Mouse (Mus musculus) fibroblast of lung, adult 2 months (primary cell): ENCODE data around the gene Usp22.
"Not testable (repeated sequence)": the region's sequence is repeated elsewhere in the genome, so short reads cannot be mapped to it uniquely, and the experiment has no call there.

ENCODE experiments used
- DNase-seq: peaks from one replicate; pipeline ENCODE4 v3.0.0-alpha.2; 2011; ENCODE audit warnings: low read depth

The Usp22 gene

DNA sequence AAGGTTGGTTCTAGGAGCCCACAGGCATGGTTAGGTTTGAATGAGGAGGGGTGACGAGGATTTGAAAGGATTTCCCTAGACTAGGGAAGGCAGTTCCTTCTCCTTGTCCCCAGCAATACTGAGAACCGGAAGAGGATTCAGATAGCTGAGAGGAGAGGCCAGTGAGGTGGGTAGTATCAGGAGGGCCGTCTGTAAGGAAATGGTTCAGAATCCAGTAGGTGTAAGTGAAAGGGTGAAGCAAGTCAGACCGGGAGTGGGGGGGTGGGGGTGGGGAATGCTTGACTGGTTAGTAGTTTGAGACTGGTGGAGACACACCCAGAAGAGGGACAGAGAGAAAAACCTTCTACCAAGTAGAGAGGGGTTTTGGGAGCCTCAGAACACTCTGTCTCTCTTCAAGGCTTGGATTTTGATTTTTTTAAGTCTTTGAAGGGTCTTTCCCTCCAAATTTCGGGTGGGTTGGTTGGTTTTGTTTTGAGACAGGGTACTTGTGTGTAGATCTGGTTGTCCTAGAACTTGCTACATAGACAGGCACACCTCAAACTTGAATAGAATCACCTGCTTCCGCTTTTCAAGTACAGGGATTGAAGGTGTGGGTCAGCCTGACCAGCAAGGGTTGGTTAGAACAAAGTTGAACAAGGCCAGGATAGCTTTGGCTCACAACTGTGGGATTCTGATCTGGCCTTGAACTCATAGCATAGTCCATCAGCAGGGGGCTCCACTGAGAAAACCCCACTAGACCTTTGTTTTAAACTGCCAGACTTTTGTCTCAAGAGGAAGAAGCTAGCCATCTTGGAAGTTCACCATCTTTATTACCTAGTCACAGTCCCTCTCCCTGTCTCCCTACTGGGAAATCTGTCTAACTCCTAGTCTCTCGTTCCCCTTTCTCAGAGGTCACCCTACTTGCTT, 31.0 kb downstream of the Usp22 start:
- no peak for DNase-seq

DNA sequence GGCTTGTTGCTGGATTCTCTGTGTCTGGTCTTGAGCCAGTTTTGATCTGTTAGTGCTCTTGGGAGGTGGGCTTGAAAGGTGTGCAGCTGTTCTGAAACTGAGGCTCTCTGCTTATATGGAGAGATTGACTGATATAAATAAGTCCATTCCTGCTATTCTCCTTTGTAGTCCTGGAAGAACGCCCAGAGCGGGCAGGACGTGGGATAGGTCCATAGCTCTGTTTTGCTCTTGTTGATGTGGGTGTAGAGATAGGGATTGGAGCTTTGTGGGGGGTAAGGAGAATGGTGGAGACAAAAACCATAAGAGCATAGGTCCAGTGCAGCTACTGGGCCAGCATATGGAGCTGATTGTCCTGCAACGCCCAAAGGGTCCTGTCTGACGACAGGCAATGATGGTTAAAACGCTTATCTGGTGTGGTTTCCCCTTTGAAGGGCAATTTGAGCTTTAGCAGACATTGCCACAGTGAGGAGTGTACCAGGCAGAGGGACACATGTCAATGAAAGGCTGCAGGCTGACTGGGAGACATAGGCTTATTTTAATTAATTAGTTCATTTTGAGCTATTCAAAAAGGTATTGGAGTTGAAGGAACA, 31.8 kb downstream of the Usp22 start:
- no peak for DNase-seq

DNA sequence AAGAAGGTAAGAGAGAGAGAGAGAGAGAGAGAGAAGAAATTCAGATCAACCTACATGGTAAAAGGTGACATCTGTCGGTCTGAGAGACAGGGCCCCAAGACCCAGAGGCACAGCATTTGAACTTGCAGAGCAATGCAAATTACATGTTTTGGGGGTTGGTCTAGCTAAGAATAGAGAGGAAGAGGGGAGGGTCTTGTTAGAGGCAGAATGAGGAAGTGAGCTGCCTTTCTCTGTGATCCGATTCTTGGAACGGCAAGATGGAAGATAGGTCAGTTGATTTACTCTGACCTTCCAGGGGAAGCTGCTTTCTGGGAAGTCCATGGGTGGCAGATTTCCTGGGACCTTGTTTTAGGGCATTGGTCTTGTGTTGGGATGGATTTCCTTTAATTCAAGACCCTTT, 32.6 kb downstream of the Usp22 start:
- no peak for DNase-seq

- DNase-seq: no peak
Measured at GRCm38 (mm10) chr11:61141693-61142092, 33.2 kb downstream of the Usp22 start.

- no peak for DNase-seq
Measured at GRCm38 (mm10) chr11:61132943-61133342, 41.9 kb downstream of the Usp22 start.

GRCm38 (mm10) chr11:61130646-61131045, 44.2 kb downstream of the Usp22 start:
- not testable (repeated sequence) for DNase-seq

GRCm38 (mm10) chr11:61129305-61129704, 45.5 kb downstream of the Usp22 start:
- DNase-seq: no peak

- DNase-seq: no peak
Measured at GRCm38 (mm10) chr11:61127421-61128055, 47.3 kb downstream of the Usp22 start.

GRCm38 (mm10) chr11:61126606-61127355, 48.1 kb downstream of the Usp22 start, which contains the start of gene Tnfrsf13b:
Gene Tnfrsf13b, plus strand, starts transcription at chr11:61126755.
- no peak for DNase-seq

GRCm38 (mm10) chr11:61125970-61126369, 48.9 kb downstream of the Usp22 start:
- no peak for DNase-seq

DNA sequence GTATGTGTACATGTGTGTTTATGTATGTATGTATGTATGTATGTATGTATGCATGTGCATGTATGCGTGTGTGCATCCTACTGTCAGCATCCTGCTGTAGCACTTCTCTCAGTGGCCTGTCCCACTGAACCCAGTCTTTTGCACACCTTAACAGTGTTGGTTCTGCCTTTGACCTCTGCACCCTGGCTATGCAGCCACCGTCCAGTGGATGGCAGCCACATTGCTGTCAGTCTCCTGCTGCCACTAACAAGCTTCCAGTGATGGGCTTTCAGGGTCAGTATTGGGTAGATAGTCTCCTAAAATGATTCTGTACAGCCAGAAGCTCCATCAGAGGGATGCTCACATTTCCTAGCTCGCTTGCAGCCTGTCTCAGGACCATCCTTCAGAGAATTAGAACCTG, 51.0 kb downstream of the Usp22 start:
- no peak for DNase-seq

DNA sequence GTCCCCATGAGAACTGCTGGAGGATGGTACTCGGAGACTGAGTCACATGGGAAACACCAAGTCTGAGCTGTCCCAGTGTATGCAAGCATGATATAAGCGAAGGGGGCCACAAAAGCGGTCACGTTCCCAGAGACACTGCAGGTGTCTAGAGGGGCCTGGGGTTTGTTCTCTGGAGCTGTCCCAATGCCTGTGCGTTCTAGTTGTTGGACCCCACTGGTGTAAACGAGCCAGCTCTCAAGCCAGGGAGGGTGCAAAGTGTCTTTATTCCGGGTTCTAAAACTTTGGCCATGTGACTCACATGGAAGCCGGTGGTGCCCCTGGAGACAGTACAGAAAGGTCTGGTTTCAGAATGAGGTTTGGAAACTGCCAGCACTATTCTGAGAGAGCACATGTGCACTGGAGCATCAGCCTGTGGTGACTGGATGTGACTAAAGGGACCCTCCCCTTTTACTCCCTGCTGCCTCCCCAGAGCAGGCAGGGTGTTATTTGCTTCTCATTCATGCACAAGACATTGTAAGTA, 52.0 kb downstream of the Usp22 start:
- DNase-seq: no peak

DNA sequence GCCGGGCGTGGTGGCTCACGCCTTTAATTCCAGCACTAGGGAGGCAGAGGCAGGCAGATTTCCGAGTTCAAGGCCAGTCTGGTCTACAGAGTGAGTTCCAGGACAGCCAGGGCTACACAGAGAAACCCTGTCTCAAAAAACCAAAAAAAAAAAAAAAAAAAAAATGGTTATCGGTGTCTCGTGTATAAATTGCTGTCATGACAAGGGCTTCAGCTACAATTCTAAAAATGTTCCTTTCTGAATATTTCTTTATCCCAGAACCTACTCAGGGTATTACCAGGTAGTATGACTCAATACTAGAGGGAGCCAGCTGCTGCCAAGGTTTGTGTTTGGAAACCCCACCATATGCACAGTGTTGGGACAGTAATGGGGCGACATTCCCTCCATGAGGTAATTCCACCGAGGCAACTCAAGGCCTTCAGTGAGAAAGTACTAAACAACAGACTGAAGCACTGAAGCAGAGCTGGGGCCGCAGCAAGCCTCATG, 52.5 kb downstream of the Usp22 start:
- DNase-seq: no peak

- peak; percentile 48 for DNase-seq
Measured at GRCm38 (mm10) chr11:61119996-61120583, 54.8 kb downstream of the Usp22 start.

- DNase-seq: no peak
Measured at GRCm38 (mm10) chr11:61116226-61116625, 58.6 kb downstream of the Usp22 start.

DNA sequence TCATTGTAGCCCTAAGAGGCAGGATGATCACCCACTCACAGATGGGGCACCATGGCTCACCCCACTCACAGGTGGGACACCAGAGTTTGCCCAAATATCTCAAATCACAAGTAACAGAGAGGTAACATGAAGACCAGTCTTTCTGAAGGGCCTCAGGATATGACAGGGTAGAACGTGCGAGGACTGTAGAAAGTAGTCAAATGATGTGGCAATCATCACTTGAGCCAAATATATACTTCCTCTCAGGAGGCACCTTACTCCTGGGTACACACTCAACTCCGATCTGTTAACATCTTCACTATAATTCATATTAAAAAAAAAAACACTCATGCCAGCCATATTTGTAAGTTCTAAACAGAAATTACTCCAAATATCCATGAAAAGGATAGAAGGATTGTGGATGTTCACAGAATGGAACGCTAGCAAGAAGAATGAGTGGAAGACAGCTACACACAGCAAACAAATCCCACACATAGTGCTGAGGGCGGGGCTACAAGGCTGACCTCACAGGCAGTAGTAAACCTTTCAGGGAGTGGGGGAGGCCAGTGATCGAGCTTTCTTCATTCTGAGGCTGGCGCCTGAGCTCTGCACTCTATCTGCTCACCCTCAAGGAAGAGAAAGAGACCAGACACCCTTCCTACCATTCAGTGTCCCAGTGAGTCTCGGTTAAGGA, 62.4 kb downstream of the Usp22 start:
- no peak for DNase-seq

DNA sequence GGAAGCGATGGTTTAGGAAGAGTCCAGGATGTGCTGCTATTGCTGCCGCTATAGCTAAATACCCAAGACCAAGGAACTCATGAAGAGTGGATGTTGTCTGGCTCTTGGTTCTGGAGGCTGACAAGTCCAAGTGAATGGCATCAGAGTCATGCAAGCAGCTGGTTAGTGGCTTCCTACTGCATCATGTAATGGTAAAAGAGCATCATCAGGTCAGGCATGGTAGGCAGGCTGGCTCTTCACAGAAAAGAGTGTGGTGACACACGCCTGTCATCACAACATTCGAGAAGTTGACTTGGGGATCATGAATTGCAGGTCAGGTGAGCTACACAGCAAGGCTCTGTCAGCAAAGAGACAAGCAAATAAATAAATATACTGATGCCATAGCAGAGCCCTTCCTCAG, 63.4 kb downstream of the Usp22 start:
- no peak for DNase-seq

- no peak for DNase-seq
Measured at GRCm38 (mm10) chr11:61110928-61111327, 63.9 kb downstream of the Usp22 start.

DNA sequence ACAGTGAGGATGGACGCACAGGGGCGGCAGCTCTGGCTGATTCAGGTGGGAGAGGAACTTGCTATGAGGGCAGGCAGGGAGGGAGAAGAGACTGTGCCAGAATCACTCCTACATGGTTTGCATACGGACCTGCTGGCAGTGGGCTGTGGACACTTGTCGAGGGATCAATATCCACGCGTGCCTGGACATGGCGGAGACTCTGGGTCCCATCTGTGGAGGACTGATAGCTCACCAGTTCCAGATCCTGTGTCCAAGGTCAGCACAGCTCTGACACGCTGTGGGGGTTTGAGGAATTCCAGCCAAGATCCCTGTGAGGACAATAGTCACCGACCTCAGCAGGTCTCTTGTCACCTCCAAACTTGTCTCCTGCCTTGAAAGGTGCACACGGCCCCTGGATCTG, 64.7 kb downstream of the Usp22 start:
- DNase-seq: no peak

GRCm38 (mm10) chr11:61109707-61110106, 65.1 kb downstream of the Usp22 start:
- no peak for DNase-seq

- DNase-seq: no peak
Measured at GRCm38 (mm10) chr11:61108911-61109361, 65.9 kb downstream of the Usp22 start.
